Mouse (Mus musculus): Measurements from ENCODE around the gene Tulp3. TPM values are rescaled to one million over a fixed set of nuclear protein-coding genes. Genes with fewer than 3 reads are reported as not detected.

Tulp3 gene
- total RNA-seq, 2 experiments from 2014 or later: 5.9 to 6.6 TPM

DNA sequence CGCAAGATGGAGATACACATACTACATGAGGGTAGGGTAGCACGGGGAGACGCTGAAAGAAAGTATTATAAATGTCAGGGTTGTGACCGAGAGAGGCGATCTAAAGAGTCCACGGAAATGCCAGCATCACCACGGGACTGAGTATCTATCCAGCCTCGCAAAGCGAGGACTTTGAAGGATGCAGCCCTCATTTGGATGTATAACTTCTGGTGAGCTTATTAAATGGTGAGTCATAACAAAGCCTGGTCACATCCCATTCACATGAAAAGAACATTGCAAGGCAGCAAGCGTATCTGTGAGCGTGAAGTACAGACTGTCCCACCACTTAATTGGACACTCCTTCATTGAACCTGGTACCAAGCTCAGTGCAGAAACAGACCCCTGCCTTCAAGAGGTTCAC, 54.2 kb downstream of the Tulp3 start:
- intact Hi-C loops (cut with DNase I): loop anchor here (2.0 to 5.0 kb wide), 2 partner anchors 49 to 67 kb away; no protein-coding TSS in a partner anchor
- H3K27ac ChIP-seq: peak overlapping the region; percentile 93
- H3K4me3 ChIP-seq: peak overlapping the region; percentile 87
- DNase-seq: no peak
- no peak for TF ChIP-seq CTCF (IDR thresholded peaks at IDR 0.05)

DNA sequence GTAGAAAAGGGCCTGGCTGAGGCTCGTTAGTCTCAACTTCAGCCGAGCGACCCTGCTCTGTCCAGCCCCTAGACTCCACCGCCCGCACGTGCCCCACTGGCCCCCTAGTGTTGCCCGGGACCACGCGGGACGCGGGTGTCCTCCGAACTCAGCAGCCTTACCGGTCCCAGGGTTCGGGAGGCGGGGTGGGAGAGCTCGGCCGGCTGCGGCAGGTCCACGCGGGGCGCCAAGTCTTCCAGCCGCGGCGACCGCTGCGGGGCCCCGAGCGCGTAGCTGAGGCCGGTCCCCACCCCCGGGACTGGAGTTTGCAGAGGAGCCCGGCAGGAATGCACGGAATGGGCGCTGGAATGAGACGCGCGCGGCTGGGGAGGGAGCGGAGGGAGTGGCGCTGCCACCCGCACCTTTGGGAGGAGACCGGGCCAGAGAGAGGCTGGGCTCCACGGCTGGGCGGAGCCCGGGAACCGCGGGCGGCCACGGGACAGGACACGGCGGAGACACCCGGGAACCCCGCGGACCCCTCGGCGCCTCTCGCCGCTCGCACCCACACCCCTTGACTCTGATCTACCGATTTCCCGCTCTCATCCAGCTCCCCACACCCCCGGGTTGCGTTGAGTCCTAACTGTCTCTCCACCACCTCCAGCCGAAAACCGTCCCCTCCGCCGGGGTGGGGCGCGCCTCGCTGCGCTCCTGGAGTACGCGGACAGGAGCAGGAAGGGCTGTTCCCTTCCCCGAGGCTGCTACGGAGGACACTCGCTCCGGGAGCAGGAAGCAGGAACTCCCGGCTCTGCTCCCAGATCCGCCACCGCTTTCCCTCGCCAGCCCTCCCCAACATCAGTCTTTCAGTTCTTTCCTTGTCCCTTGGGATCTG, 55.3 kb downstream of the Tulp3 start, which contains the start of gene Tead4:
Tead4 (minus strand) TSS at position 690 of the 868 bp plus-strand sequence.
- H3K27ac ChIP-seq: peak within 1 kb of the TSS; percentile 93
- TF ChIP-seq CTCF (IDR thresholded peaks at IDR 0.05): no peak
- peak within 1 kb of the TSS; percentile 87 for H3K4me3 ChIP-seq
- intact Hi-C loops (cut with DNase I): loop anchor here (2.0 to 5.0 kb wide), 2 partner anchors 48 to 66 kb away; no protein-coding TSS in a partner anchor
- peak; percentile 85 for DNase-seq

- peak; percentile 30 for DNase-seq
- Histone ChIP-seq H3K27ac (peak overlapping the region; percentile 93), H3K4me3 (peak overlapping the region; percentile 87)
- intact Hi-C loops (cut with DNase I): loop anchor here (2.0 to 5.0 kb wide), 2 partner anchors 47 to 65 kb away; no protein-coding TSS in a partner anchor
- TF ChIP-seq CTCF (IDR thresholded peaks at IDR 0.05): no peak
Observed at GRCm38 (mm10) chr6:128299292-128300133, 56.1 kb downstream of the Tulp3 start.

DNA sequence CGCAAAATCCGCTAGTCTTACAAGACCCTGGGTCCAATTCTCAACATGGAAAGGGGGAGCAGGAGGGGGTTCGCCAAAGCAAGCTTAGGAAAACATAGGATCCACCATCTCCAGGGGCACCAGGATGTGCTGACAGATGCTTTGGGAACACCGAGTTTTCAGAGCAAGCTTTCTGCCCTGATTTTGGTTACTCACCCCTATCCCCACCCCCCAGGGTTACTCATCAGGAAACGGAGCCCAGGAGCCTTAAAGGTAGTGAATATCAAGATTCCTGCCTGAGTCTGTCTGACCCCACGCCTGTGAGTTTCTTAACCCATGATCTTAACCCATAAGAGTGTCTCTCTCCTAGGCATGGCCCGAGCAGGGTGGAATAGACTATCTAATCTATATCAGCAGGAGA, 57.4 kb downstream of the Tulp3 start:
- no peak for DNase-seq
- no peak for TF ChIP-seq CTCF (IDR thresholded peaks at IDR 0.05)
- H3K27ac ChIP-seq: peak overlapping the region; percentile 4
- H3K4me3 ChIP-seq: no peak overlapping the region; the same call in 1 of the 2 replicates
- intact Hi-C loops (cut with DNase I): no loop called here

DNA sequence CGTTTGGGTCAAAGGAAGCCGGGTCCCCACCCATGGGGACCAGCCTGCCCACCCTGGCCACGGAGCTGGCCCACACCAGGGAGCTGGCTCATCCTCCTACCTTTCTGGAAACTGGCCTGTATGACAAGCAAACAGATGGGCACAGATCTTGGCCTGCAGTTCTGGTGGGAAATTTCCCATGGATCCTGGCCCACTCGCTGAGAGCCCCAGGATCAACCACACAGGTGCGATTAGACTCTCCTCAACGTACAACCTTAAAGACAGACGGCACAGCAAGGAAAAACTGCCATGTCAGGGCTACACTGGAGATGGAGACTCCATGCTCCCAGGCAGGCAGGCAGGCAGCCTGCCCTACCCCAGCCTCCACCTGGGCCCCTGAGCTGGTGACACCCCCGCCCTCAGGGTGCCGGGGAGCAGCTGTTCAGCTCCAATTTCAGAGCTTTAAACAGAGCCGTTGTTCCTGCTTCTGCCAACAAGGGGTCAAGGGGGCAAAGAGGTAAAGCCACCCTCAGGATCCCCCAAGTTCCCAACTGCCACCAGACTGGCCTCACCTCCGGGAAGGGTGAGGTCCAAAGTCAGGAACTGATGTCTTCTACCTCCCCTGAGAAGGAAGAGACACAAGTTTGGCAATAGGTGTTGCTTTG, 58.8 kb downstream of the Tulp3 start:
- TF ChIP-seq CTCF (IDR thresholded peaks at IDR 0.05): no peak
- Histone ChIP-seq H3K4me3 (peak overlapping the region; percentile 54), H3K27ac (peak overlapping the region; percentile 84)
- DNase-seq: peak; percentile 78
- intact Hi-C loops (cut with DNase I): loop anchor here (2.0 kb wide), 1 partner anchor 20 kb away; no protein-coding TSS in a partner anchor

DNA sequence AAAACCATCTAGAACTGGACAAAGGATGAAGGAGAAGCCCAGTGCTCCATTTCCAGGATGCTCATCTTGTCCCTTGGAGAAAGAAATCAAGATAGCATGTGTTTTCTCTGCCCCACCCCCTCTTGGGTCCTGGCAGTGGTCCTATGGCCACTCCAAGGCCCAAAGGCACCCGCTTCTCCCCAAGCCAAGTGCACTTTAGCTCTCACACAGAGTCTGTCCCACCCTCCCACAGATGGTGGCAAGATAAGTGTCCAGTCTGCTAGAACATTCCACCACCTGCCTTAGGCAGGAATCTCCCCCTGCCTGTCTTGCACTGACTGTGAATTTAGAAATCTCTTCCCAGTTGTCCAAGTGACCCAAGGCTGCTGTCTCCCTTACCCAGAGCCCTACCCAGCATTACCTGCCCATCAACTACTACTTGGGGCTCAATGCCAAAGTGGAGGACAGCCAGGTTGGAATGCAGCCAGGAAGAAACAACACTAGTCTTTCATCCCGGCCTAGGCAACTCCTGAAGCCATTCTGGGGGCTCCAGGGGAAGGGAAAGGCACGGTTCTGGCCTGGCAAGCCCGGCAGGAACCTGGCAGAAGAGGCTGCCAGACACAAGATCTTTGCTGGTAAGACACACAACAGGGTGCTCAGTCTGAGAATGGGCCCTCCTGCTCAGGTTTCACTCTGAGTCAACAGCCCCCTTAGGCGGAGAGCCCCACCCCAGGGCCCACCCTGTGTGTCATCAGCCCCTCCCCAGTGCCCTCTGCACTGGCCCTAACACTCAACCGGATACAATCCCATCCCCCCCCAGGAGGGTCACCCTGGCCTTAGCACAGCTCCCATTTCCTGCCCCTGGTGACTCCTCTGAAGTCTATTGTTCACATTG, 59.5 kb downstream of the Tulp3 start:
- intact Hi-C loops (cut with DNase I): loop anchor here (2.0 kb wide), 1 partner anchor 19 kb away; no protein-coding TSS in a partner anchor
- peak overlapping the region; percentile 84 for H3K27ac ChIP-seq
- no peak for TF ChIP-seq CTCF (IDR thresholded peaks at IDR 0.05)
- H3K4me3 ChIP-seq: peak overlapping the region; percentile 54
- peak; percentile 77 for DNase-seq

- intact Hi-C loops (cut with DNase I): no loop called here
- no peak for TF ChIP-seq CTCF (IDR thresholded peaks at IDR 0.05)
- DNase-seq: no peak
- no peak overlapping the region for H3K27ac ChIP-seq
- no peak overlapping the region for H3K4me3 ChIP-seq
Observed at GRCm38 (mm10) chr6:128291284-128291683, 64.4 kb downstream of the Tulp3 start.

GRCm38 (mm10) chr6:128288681-128289080, 67.0 kb downstream of the Tulp3 start:
- no peak for DNase-seq
- no peak for TF ChIP-seq CTCF (IDR thresholded peaks at IDR 0.05)
- Histone ChIP-seq H3K4me3 (no peak overlapping the region), H3K27ac (no peak overlapping the region)
- intact Hi-C loops (cut with DNase I): no loop called here

DNA sequence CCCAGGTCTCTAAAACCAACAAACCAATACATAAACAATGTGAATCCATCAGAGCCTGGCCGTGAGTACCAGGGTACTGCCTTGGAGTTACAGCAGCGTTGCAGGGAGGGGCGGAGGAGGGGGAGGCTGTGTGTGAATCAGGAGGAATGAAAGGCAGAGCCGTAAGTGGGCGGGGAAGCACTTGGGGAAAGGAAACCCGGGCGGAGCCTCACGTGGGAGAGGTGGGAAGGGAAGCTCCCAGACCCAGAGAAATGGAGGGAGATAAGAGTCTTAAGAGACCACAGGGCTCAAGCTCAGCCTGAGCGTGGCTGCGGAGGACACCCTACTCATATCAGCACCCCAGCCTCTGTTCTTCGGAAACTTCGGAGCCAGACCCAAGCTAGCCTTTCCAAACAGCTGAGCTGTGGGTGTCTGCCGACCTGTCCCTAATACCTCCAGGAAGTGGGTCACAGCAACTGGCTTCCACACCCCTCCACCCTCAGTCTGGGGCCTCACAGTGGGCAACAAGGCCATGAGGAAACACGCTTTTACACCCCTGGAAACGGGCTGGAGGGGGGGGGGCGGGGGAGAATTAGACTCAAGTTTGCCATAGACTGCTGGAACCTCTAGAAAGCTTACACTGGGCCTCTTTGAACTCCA, 69.7 kb downstream of the Tulp3 start:
- intact Hi-C loops (cut with DNase I): no loop called here
- TF ChIP-seq CTCF (IDR thresholded peaks at IDR 0.05): no peak
- peak; percentile 46 for DNase-seq
- Histone ChIP-seq H3K4me3 (peak overlapping the region; percentile 64), H3K27ac (peak overlapping the region; percentile 66)

- H3K27ac ChIP-seq: no peak overlapping the region
- no peak overlapping the region for H3K4me3 ChIP-seq
- TF ChIP-seq CTCF (IDR thresholded peaks at IDR 0.05): no peak
- no peak for DNase-seq
- intact Hi-C loops (cut with DNase I): no loop called here
Observed at GRCm38 (mm10) chr6:128282126-128282525, 73.5 kb downstream of the Tulp3 start.

All from gastrocnemius, adult 2 months (tissue).